Mouse (Mus musculus) splenic B cell, adult 2 months (primary cell): ENCODE results near the gene Wnt16.
A peak's percentile ranks its signal among the peaks of the same experiment; 100 is the strongest.

Experiments
- DNase-seq: peaks from one replicate; pipeline ENCODE4 v3.0.0-alpha.2; 2011; ENCODE audit warnings: low read depth, low spot score
- H3K27me3 ChIP-seq: 2 replicates; pipeline ENCODE4 v1.6.1; 2012; ENCODE audit warnings: mild to moderate bottlenecking, low read length, moderate library complexity, mixed read lengths; ENCODE audit not compliant: control insufficient read depth, poor library complexity, insufficient read depth, severe bottlenecking
- H3K36me3 ChIP-seq: 2 replicates; pipeline ENCODE4 v1.6.1; 2012; ENCODE audit warnings: mild to moderate bottlenecking, low read length, moderate library complexity, mixed read lengths; ENCODE audit not compliant: control insufficient read depth, poor library complexity, insufficient read depth, severe bottlenecking

Wnt16 gene

DNA sequence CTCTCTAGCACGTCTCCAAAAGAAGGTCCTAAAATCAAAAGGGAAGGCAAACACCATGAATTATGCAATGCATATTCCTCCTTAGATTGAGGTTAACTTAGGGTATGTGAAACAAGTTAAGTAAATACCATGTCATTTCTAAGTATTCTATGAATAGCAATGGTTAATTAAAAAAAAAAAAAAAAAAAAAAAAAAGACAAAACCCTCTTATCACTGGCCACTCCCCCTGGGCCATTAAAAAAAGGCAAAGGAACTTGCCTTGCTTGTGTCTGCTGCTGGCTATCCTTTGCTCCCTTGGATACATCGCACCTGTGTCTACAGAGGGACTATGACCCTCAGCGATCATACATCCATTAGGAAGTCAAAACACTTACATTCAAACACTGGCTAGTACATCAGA lies 55.3 kb downstream of the Wnt16 start:
- Histone ChIP-seq H3K36me3 (peaks cover 5% of the 10 kb centered on the region), H3K27me3 (no peaks in the 10 kb centered on the region)
- no peak for DNase-seq

GRCm38 (mm10) chr6:22343706-22344105 lies 55.7 kb downstream of the Wnt16 start:
- Histone ChIP-seq H3K27me3 (no peaks in the 10 kb centered on the region), H3K36me3 (peaks cover 2% of the 10 kb centered on the region)
- DNase-seq = no peak

DNA sequence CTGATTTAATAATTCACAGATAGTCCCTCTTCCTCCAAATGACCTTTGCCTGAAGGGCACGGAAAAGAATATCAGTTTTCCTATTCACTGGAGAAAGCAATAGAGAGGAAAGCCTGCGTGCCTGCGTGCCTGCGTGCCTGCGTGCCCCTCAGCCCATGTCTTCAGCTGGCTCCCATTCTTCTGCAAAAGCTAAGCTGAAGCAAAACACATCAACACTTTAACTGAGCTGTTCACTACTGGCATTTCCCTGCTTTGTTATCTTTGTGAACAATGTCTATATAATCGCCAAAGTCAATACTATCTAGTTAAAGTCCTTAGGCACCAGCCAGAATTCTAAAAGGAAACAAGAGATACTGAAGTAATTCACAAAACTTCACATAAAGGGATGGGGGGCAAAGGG lies 56.4 kb downstream of the Wnt16 start:
- DNase-seq = no peak
- Histone ChIP-seq H3K27me3 (no peaks in the 10 kb centered on the region), H3K36me3 (no peaks in the 10 kb centered on the region)

DNA sequence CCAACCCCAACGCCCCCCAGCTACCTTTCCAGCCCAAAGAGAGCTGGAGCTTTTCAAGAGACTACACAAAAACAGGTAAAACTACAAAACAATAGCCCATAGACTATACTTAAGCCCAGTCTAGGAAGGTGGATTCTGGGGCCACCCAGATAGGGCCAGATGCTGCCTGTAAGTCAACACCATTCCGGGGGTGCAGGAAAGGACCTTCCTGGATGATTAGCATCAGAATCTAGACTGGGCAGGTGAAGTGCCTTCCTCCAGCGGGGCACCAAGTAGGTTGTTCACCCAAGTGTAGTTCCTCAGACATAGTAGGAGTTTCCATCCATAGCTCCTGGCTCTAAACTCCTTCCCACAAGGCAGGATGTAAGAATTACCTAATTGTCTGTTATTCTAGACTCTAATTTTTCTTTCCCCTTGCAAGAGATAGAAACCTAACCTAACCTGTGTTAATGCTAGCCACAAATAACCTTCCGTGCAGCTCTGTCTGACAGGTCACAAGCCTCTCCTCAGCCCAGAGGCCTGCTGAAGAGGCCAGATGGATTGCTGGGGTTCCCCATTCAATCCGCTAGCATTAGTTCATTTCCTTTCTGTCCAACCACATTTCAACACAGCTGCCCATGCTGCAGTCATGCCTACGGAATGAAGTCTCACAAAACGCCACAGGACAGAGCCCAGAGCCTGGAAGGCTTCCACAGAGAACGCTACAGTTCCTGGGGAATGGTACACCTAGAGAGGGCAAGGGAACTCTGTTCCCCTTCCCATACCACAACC lies 59.3 kb downstream of the Wnt16 start:
- Histone ChIP-seq H3K27me3 (no peaks in the 10 kb centered on the region), H3K36me3 (0 out of 2 replicates have a peak, but pooled peaks cover 2% of the 10 kb centered on the region)
- peak; percentile 36 for DNase-seq
